ENCODE assay signal across 7 mouse cellular contexts in the genomic region with DNA sequence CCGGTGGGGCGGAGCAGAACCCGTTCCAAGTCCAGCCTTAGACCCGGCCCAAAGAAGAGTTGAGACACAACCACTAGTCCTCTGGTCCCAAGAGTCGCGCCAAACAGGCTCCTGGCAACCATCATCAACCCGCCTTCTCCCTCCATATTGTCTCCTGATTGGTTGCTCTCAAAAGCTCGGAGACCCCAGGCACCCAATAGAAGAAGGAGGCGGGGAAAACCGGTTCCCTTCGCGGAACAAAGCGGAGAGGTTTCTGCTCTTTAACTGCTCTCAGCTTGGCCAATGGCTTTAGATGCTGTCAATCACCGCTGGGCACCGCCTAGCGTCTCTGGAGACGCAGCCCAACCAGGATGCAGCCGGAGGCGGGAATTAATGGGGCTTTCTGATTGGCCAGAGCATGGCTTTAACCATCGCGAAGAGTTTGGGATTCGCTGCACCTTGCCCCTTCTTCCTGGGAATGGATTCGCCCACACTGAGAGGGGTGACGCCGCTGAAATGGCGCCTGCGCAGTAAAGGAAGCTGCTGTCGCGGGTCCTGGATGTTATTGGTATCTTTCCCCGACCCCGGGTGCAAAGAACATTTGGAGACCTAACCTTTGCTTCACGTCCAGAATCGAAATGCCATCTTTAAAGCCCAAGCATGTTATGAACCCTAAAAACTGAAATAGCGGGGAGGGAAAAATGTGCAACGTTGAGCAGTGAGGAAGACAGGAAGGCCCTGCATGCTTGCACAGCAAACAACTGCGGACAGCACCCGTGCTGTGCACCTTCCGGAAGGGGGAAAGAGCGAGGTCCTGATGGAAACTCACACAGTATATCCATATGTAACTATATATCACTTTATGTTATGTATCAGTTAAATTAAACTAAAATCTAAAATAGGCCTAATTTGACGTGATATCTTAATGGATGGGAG. TPM values are rescaled to one million over a fixed set of nuclear protein-coding genes. Genes with fewer than 3 reads are reported as not detected.
DNase-seq lines count a peak whose midpoint lies in the region; ATAC-seq lines count a peak whose summit lies in the region.

A gene (minus strand): TSS at position 136 of the 915 bp plus-strand sequence.

- intact Hi-C loops in gastrocnemius, postnatal 36 days (cut with DNase I): no loop called here
- intact Hi-C loops in left cerebral cortex, postnatal 25 days (cut with DNase I): loop anchor here (2.0 to 5.0 kb wide), 4 partner anchors 55 to 245 kb away; a partner anchor contains a TSS

- peak; percentile 99 for DNase-seq in adrenal gland, adult 2 months
- DNase-seq in embryo, embryonic 11.5 days (ENCODE audit: low read depth, low spot score): peak; percentile 99
- peak; percentile 91 to 96 for DNase-seq in gastrocnemius, postnatal 36 days
- DNase-seq in left cerebral cortex, postnatal 25 days (ENCODE audit: low spot score in 2 of 2): peak; percentile 98 to 100
- DNase-seq in midbrain, embryonic 10.5 days (ENCODE audit: low spot score): peak; percentile 98
- peak; percentile 87 for DNase-seq in right cerebral cortex, postnatal 4 days

- H3K27me3 ChIP-seq in intestine, embryonic 15.5 days (replicated peaks): no peaks in the 10 kb centered on the region
- H3K27me3 ChIP-seq in midbrain, embryonic 10.5 days (ENCODE audit: low read depth, poor library complexity, severe bottlenecking): no peaks in the 10 kb centered on the region

- peaks cover 13% of the 10 kb centered on the region for H3K4me1 ChIP-seq in intestine, embryonic 15.5 days (replicated peaks)
- peaks cover 45% of the 10 kb centered on the region for H3K4me1 ChIP-seq in midbrain, embryonic 10.5 days

- H3K36me3 ChIP-seq in intestine, embryonic 15.5 days: no peaks in the 10 kb centered on the region
- peaks cover 10% of the 10 kb centered on the region for H3K36me3 ChIP-seq in midbrain, embryonic 10.5 days

- H3K9ac ChIP-seq in intestine, embryonic 15.5 days: peak within 1 kb of the TSS; percentile 66

- H3K27ac ChIP-seq in intestine, embryonic 15.5 days: no peak within 1 kb of the TSS
- peak within 1 kb of the TSS; percentile 90 for H3K27ac ChIP-seq in midbrain, embryonic 10.5 days (replicated peaks)

- peak; percentile 98 for ATAC-seq in intestine, embryonic 15.5 days

- peak within 1 kb of the TSS; percentile 71 for H3K4me3 ChIP-seq in intestine, embryonic 15.5 days (replicated peaks)
- H3K4me3 ChIP-seq in midbrain, embryonic 10.5 days: peak within 1 kb of the TSS; percentile 79

- H3K4me2 ChIP-seq in intestine, embryonic 15.5 days (replicated peaks): peak within 1 kb of the TSS; percentile 96

- no peaks in the 10 kb centered on the region for H3K9me3 ChIP-seq in intestine, embryonic 15.5 days
- no peaks in the 10 kb centered on the region for H3K9me3 ChIP-seq in midbrain, embryonic 10.5 days (replicated peaks)

- 2% methylated on average over 40 of the region's 40 CpGs for WGBS in intestine, embryonic 15.5 days
- 1% methylated on average over 40 of the region's 40 CpGs for WGBS in midbrain, embryonic 10.5 days

RNA-seq across cellular contexts. Expression of the gene that starts here (rescaled TPM):
- total RNA-seq in adrenal gland, adult 2 months (2021): 10 to 100 TPM; 10.4 to 16.4 TPM
- polyA plus RNA-seq in adrenal gland, adult 2 months (2012; rRNA removed): 50.0 and 65.5 TPM in 2 replicates
- 10 to 100 TPM; 18.0 to 27.2 TPM for total RNA-seq in gastrocnemius, postnatal 36 days (2021)
- 60.5 and 62.9 TPM in 2 replicates for polyA plus RNA-seq in intestine, embryonic 15.5 days (2015; fragmentation: Nextera tagmentation; extraction: Ambion mirVana)
- total RNA-seq in left cerebral cortex, postnatal 25 days (2021): 10 to 100 TPM; 33.7 to 36.5 TPM
- 172 and 181 TPM in 2 replicates for polyA plus RNA-seq in midbrain, embryonic 10.5 days (2016; fragmentation: Nextera tagmentation; extraction: Ambion mirVana)
